Mouse (Mus musculus) testis, adult 2 months (tissue): ENCODE measurements around the gene St3gal3.

Source experiments
- CTCF ChIP-seq: fragments of 200-500 bp; IDR thresholded peaks from 2 replicates; pipeline ENCODE4 v1.5.1; 2012; ENCODE audit warnings: low read depth, mild to moderate bottlenecking, inconsistent platforms, low read length, moderate library complexity; ENCODE audit not compliant: control insufficient read depth, insufficient read depth, insufficient replicate concordance
- POLR2A ChIP-seq: fragments of 200-500 bp; IDR thresholded peaks from 2 replicates; pipeline ENCODE4 v1.6.1; 2012; ENCODE audit warnings: low read depth, mild to moderate bottlenecking, inconsistent platforms, low read length, moderate library complexity; ENCODE audit not compliant: control insufficient read depth

GRCm38 (mm10) chr4:118154889-118155288 is 20.2 kb upstream of the St3gal3 start:
- TF ChIP-seq CTCF (no peak), POLR2A (no peak)
